Mouse (Mus musculus) spleen, adult 12 weeks (tissue): Measurements from ENCODE around the gene Plekho1.
"Not testable (repeated sequence)": the region's sequence is repeated elsewhere in the genome, so short reads cannot be mapped to it uniquely, and the experiment has no call there.

Experiments used
- DNase-seq: peaks from one replicate; pipeline ENCODE4 v3.0.0; 2022; ENCODE audit warnings: low spot score

The Plekho1 gene

DNA sequence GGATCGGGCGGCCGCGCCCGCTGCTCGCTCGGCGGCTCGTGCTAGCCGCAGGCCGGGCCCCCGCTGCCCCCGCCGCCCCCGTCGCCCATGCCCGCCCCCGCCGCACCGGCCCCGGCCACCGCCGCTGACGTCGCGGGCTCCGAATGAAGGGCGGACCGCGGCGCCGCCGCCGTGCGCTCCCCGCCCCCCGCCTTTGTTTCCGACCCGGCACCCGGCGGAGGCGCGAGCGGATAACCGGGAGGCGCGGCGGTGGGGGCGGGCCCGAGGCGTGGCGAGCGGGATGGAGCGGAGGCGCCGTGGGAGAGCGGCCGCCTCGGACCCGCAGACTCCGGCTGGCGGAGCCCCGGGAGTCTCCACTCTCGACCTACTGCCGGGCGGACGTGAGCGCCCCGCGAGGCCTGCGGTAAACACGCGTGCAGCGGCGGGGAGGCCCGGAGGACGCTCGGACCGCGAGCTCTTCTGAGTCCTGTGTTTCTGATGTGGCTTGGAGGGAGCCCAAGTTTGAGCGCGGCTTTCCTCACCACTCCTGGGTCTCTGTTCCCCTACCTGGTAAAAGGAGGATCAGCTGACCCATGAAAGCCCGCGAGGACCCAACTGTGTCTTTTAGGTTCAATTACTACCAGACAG is at the start of gene Plekho1:
TSS of gene Plekho1 (minus strand) at position 200 of the 627 bp plus-strand sequence.
- no peak for DNase-seq

DNA sequence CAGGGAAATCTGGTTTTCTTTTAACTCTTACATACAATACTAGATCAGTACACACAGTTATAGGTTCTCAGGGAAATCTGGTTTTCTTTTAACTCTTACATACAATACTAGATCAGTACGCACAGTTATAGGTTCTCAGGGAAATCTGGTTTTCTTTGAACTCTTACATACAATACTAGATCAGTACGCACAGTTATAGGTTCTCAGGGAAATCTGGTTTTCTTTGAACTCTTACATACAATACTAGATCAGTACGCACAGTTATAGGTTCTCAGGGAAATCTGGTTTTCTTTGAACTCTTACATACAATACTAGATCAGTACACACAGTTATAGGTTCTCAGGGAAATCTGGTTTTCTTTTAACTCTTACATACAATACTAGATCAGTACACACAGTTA is 48.8 kb upstream of the Plekho1 start:
- DNase-seq, result not testable (repeated sequence)

DNA sequence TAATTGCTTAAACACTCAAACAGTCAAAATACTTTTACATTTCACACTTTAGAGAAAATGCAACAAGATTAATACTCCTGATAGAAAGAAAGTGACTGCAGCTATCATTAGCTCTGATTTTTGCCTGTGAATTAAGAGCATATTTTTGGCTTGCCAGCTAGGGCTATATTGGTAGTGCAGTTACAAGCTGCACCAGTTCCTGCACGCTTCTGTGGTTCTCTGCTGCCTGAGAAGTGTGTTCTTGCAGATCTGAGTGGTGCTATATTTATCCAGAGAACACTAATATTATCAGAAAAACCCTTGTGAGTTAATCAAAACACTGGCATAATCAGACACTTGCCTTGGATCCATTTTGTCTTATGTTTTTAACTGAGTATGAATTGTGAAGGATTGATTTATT is 47.3 kb upstream of the Plekho1 start:
- no peak for DNase-seq

DNA sequence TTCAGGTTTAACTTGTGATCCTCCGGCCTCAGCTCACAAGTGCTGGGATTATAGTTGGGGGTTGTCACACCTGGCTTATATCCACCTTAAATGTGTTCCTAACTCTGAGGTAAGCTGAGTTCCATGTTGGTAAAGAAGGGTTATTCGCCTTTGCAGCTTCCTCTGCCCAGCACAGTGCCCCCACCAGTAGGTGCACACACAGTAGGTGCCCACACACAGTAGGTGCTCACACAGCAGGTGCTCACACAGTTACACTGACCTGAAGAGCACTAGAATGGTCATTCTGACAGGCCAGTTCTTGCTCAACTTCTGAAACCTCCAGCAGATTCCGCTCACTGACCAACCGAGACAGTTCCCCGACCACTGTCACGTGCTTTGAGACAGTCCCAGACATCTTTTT is 45.3 kb upstream of the Plekho1 start:
- DNase-seq, result no peak

DNA sequence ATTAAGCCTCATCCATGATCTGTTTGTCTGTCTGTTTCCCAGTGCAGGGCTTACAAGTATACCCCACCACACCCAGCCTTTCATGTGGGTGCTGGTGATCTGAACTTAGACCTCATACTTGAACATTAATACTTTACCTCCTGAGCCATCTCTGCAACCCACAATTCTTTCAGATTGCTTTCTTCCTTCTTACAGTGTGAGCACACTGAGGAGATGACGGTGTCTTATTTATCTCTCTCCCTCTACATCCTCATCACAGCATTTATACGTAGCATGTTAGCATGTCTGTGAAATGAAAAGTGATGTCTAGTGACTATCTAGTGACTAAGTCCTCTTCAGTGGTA is 44.8 kb upstream of the Plekho1 start:
- DNase-seq, result no peak

DNA sequence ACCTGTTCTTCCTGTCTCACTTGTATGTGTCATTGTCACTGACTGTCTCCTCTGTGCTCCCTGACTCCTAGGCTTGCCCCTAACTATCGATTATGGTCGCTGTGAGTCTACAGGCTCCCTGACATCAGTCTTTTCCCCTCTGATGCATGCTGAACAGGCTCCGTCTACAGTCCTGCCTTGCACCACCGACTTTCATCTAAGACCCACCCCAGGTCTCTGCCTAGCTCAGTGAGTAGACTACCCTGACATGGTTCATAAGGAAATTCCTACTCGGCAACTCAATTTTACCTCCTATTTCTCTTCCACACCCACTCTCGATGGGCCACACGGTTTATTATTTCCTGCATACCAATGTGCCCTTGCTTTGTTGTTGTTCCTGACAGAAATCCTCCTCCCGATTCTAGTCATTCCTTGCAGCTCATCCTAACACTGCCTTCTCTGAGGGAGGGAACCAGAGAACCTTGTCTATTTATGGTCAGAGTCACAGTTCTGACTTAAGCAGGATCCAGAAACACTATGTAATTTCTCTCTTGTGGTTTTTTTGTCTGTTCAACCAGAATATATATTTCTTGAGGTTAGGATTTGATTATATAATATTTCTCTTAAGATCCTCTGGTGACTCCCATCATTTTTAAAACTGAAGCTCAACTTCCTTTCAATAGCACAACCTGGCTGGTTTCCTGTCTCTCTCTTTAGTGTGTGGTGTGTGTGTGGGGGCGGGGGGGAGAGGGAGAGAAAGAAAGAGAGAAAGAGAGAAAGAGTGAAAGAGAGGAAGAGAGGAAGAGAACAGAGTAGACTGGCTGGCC is 44.3 kb upstream of the Plekho1 start:
- no peak for DNase-seq

DNA sequence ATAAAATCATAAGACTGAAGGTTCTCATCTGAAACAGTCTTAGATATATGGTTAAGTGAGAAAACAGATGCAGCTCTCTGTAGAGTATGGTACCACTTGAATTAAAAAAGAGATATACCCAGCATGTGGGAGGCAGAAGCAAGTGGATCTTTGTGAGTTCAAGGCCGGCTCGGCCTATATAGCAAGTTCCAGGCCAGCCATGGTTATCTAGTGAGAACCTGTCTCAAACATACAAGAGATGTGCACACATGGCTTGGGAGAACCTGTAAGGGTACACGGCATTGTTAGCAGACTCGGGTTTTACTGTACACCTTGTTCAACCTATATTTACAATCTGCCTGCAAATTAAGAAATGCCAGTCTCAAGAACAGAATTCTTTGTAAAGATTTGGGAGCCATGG is 43.0 kb upstream of the Plekho1 start:
- DNase-seq, result no peak

DNA sequence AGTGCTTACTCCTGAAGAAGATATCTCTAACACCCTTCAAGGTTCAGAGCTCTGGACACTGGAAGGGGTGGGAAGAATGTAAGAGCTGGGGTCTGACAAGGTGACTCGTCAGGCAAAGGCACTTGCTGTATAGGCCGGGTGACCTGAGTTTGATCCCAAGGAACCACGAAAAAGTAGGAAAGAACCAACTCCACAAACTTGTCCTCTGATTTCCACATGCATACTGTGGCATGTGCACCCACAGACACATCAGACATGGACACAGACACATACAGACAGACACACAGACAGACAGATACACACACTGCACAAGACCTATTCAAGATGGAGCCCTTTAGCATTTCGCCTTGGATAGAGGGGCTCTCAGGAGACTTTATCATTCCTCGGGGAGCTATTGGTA is 42.4 kb upstream of the Plekho1 start:
- DNase-seq, result no peak

DNA sequence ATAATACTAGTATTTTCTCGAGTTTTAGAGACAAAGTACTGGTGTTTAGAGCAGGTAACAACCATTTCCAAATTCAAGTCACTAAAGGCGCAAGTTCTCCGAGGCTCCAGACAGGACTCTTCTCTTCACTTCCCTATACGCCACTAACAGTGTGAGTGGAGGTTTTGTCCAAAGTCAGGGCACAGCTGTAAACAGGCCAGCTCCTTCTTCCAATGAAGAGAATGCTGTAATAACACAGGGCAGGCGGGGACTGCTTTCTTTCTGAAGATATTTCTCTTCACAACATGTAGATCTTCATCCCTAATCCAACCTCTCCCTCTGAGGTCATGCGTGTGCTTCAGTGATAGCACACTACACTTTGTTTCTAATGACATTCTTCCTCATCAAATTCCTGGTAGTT is 41.0 kb upstream of the Plekho1 start:
- no peak for DNase-seq

DNA sequence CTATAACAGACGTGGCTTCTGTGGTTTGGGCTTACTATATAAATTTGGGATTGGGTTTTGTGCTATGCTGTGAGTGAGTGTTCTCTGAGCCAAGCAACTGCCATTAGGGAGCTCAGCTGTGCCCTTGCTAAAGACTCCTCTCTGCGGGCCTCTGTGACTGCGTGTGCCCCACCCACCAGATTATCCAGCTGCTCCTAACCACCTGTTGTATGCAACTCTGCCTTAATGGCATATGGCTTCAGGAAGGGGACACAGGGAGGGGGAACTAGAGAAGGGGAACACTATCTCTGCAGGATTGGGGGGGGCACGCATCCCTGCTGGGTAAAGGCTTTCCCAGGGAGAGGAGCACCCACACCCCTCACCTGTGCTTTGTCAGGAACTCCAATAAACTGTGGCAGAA is 37.2 kb upstream of the Plekho1 start:
- DNase-seq, result no peak

DNA sequence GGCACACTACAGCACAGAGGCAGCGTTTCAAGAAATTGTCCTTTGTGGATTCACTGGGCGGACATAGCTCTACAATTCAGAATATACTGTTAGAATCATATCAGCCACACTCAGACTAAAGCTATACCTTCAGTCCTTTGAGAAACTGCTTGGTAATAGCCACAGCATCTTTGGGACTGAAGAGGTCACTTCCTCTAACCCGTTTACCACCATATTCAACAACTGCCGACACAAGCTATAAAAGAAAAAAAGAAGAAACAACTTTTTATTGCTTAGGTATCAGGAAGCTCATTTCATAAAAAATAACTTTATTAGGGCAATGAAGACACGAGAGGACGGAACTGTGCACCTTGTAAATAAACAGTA is 36.8 kb upstream of the Plekho1 start:
- DNase-seq, result no peak

DNA sequence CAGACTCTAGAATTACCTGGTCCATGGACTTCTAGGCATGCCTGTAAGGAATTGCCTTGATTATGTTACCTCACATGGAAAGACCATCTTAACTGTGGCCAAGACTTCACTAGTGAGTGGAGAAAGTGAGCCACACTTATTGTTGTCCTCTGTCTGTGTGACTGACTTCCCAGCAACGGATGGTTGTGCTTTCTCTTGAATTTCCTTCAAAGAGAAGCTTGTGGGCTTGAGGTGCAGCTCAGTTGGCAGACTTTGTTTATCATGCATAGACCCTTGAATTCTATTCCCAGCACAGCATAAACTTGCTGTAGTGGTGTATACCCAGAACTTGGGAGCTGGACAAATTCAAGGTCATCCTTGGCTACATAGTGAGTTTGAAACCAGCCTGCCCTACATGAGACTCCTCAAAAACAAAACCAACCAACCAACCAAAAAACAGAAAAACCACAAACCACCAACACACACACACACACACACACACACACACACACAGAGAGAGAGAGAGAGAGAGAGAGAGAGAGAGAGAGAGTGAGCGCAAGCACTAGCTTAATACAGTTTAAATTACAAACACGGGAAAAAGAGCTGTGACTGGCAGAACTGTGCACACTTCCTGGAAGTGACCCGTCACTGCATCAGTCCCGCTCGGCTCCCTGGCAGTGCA is 36.3 kb upstream of the Plekho1 start:
- no peak for DNase-seq

DNA sequence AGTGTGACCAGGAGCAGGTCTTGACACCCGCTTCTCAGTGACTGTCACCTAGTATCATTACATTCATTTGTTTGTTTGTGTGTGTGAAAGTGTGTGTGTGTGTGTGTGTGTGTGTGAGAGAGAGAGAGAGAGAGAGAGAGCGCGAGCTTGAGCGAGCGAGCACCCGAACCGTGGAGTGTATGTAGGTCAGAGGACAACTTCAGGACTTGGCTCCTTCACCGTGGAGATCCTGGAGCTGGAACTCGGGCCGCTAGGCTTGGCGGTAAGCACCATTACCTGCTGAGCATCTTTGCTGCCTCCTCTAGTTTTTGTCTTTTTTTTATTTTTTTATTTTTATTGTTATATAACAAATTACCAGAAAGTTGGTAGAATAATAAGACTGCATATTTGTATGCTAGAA is 34.0 kb upstream of the Plekho1 start:
- no peak for DNase-seq

DNA sequence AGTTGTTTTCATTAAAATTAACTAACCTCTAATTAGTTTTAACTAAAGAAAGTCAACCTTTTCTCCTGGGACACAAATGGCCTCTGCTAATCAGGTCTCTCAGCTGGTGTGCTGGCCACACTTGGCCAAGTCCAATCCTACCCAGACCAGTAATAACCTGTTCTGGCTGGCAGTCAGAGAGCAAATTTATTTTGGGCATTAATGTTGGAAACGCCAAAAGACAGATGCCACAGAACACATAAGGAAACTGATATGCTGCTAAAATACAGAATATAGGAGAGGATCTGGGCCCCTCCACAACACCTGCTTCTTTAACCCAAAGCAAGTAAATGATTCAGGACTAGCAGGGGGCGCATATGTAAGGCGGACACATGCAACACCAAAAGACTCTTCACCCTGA is 33.5 kb upstream of the Plekho1 start:
- no peak for DNase-seq

DNA sequence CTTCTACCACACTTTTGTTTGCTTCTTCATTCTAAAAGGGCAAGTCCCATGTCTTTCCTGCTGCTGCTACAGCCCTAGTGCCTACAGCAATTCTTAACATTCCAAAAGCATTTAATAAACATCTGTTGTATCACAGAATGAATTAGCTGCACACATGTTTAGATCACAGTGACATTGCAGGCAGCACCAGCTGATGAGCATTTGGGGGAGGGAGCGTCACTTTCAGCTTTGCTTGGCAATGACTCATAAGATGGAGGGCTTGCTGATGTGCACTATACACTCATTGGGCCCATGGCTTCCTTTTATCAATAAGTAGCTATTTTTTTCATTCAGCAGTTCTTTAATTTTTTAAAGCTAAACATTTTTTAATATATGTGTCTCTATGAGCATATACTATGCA is 32.1 kb upstream of the Plekho1 start:
- no peak for DNase-seq

DNA sequence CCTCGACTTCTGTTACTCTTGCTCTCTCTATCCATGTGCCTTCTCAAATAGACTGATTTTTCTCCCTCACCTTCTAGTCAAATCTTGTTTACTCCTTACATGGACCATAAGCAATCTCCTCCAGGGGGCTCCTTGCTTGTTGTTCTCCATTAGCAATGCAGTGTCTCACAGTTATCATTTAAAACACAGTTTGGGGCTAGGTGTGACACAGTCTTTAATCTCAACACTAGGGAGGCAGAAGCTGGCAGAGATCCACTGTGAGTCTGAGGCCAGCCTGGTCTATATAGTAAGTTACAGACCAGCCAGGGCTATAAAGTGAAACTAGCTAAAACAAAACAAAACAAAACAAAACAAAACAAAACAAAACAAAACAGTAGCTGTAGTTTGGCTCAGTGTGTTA is 31.3 kb upstream of the Plekho1 start:
- DNase-seq, result no peak

DNA sequence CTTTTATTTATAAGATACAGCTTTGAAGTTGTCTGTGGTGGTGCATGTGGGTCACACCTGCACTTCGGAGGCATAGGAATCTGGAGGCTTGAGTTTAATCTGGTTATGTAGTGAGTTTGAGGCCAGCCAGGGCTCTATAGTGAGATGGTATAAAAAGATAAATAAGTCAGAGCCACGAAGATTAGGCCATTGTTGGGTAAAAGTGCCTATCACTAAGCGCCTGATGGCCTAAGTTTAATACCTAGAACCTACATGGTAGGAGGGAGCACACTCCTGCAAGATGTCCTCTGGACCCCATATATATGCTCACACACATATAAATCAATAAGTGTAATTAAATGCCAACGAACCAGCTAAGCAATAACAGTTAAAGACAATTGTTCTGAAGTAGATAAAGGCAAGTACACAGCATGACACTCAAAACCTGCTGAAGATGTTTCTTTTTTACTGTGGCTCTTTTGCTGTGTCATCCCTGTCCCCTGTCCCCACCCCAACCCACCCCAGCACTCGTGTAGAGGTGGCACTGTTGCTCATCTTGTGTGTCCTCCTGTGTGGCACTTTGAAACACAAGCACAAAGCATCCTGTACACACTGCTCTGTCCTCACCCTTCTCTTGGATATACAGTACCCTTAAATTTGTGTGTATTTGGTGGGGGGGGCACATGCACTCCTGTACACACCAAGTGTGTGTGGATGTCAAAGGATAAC is 25.8 kb upstream of the Plekho1 start:
- no peak for DNase-seq

DNA sequence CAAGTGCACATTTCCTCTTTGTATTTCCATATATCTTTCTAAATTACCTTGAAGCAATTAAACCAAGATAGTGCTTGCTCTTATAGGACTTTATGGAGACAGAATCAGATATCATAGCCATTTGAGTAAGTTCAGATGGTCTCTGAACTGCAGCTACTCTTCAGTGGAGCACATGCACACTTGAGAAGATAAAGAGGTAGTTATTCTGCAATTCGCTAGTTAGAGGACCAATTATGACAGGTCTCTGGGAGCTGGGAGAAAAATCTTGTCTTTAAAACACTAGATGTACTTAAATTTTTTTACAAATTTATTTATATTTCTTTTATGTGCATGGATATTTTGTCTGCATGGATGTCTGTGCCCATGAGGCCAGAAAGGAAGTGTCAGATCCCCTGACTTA is 24.9 kb upstream of the Plekho1 start:
- DNase-seq, result no peak

DNA sequence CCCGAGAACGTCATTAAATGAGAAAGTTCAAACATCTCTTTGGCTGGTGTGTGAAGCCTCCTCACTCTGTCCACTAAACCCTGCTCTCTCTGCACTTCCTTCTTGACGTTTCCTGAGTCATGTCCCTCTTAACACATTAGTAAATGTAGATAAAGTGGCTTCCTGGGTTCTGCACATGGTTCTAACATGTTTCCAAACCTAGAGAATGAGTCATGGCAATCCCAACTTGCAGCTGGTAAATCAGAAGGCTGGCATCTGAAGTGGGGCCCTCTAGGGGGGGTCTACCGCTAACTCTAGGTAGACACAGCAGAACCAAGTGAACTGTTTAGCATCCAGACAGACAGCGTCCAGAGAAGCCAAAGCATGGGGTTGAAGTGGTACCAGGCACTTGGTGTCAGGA is 21.7 kb upstream of the Plekho1 start:
- DNase-seq, result no peak

DNA sequence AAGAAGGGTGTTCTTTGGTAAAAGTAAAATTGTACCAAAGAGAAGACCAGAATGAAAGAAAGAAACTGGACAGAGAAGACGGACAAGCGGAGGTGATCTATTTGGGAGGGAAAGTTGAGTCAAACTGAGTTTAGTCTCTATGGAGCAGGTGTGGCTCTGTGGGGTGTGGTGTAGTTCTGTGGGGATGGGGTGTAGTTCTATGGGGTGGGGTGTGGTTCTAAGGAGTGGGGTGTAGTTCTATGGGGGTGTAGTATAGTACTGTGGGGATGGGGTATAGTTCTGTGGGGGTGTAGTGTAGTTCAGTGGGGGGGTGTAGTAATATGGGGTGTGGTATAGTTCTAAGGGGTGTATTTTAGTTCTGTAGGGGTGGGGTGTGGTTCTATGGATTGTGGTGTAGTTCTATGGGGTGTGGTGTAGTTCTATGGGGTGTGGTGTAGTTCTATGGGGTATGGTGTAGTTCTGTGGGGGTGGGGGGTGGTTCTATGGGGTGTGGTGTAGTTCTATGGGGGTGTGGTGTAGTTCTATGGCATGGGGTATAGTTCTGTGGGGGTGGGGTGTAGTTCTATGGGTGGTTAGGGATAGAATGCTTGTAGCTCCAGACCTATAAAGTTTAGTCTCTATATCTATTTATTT is 20.6 kb upstream of the Plekho1 start:
- DNase-seq, result no peak

DNA sequence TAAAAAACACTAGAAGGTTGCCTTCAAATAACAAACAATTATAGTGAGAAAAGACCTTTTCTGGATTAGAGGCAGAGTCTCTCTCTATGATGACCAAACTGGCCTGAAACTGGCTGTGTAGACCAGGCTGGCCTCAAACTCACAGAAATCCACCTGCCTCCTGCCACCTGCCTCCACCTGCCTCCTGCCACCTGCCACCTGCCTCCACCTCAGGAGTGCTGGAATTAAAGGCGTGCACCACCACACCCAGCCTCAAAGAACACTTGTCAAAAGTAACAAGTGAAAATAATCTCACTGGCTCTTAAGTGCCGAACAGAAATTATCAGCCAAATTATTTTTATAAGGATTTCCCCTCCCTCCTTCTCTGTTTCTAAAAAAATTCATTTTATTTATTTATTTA is 19.9 kb upstream of the Plekho1 start:
- DNase-seq, result no peak

DNA sequence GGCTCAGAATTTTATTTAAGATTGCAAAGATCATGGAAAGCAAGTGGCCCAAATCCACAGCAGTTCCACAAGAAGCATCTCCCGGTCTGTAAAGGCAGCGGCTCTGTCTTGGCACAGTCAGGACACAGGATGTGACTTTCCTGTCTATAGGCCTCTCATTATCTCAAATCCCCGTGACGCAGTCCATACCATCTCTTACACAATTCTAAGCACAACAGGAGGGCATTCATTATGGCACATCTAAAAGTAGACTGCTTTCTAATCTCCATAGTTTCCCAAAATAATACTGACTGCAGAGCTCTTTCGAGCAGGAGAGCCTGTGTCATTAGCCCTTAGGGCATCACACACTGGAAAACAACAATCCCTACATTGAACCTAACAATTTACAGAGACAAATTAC is 17.0 kb upstream of the Plekho1 start:
- DNase-seq, result no peak

DNA sequence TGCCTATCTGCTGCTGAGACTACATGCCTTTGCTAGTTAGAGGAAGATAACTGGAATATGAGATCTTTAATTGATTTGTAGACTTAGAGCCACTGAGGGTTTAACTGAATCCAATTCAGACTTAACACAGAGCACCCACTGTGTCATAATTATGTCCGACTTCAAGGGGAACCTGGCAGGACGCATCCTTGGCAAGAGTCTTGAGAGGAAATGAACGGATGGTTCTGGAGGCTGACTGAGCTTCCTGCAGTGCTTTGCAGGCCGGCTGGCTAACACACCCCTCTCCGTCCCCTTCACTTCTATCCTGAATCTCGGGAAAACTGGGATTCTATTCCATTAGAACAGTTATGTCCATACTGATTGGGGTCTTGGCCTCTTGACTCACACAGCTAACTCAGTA is 12.7 kb upstream of the Plekho1 start:
- no peak for DNase-seq
